Mouse (Mus musculus) embryonic facial prominence, embryonic 11.5 days (tissue): ENCODE measurements at regions not wholly inside any gene's neighbourhood (a gene's known extent, or its start where the extent isn't known, plus 50 kb on each side); places are given as distances from the start of the nearest gene placed in this dataset.
"Not testable (repeated sequence)": the region's sequence is repeated elsewhere in the genome, so short reads cannot be mapped to it uniquely, and the experiment has no call there.

ENCODE experiments used
- ATAC-seq: fragments of 200-750 bp; cut with Nextera tagmentation; replicated peaks from 2 replicates; pipeline ENCODE4 v1.8.0; 2017; ENCODE audit warnings: low read depth; ENCODE audit not compliant: insufficient number of reproducible peaks, low FRiP score, low TSS enrichment
- DNase-seq: peaks from one replicate; pipeline ENCODE4 v3.0.0-alpha.2; 2015; ENCODE audit warnings: low spot score
- H3K27ac ChIP-seq: fragments of 300-500 bp; sonication (generic); replicated peaks from 2 replicates; pipeline ENCODE4 v1.5.1; 2014; ENCODE audit warnings: mild to moderate bottlenecking, low read depth, low read length, control low read depth
- H3K27me3 ChIP-seq: fragments of 300-500 bp; sonication (generic); 2 replicates; pipeline ENCODE4 v1.6.1; 2014; ENCODE audit warnings: mild to moderate bottlenecking, low read length, moderate library complexity, mixed read lengths; ENCODE audit not compliant: control insufficient read depth, insufficient read depth
- H3K36me3 ChIP-seq: fragments of 300-500 bp; sonication (generic); replicated peaks from 2 replicates; pipeline ENCODE4 v1.6.1; 2014; ENCODE audit warnings: low read depth, mild to moderate bottlenecking, low read length, moderate library complexity, mixed read lengths; ENCODE audit not compliant: control insufficient read depth, insufficient read depth
- H3K4me1 ChIP-seq: fragments of 300-500 bp; sonication (generic); 2 replicates; pipeline ENCODE4 v1.6.1; 2014; ENCODE audit warnings: low read length, mixed read lengths; ENCODE audit not compliant: control insufficient read depth, insufficient read depth
- H3K4me2 ChIP-seq: fragments of 300-500 bp; sonication (generic); 2 replicates; pipeline ENCODE4 v1.6.1; 2014; ENCODE audit warnings: low read depth, mild to moderate bottlenecking, control low read depth, low read length, moderate library complexity
- H3K4me3 ChIP-seq: fragments of 300-500 bp; sonication (generic); 2 replicates; pipeline ENCODE4 v1.5.1; 2014; ENCODE audit warnings: low read depth, low read length, control low read depth
- H3K9ac ChIP-seq: fragments of 300-500 bp; sonication (generic); replicated peaks from 2 replicates; pipeline ENCODE4 v1.6.1; 2014; ENCODE audit warnings: mild to moderate bottlenecking, control low read depth, low read length
- H3K9me3 ChIP-seq: fragments of 300-500 bp; sonication (generic); replicated peaks from 2 replicates; pipeline ENCODE4 v1.6.1; 2016; ENCODE audit warnings: mild to moderate bottlenecking, low read length, inconsistent platforms, mixed read lengths; ENCODE audit not compliant: control insufficient read depth
- WGBS: fragments of 180-500 bp; shearing (Covaris S2); extraction: QIAGEN DNeasy Blood & Tissue Kit; methylation state at CpG from one replicate; pipeline ENCODE4 v1.1.7; 2014; 5-methylcytosine and 5-hydroxymethylcytosine counted together

- H3K4me1 ChIP-seq = no peaks in the 10 kb centered on the region
- no peaks in the 10 kb centered on the region for H3K36me3 ChIP-seq
- no peaks in the 10 kb centered on the region for H3K9me3 ChIP-seq
- 89% methylated on average over 14 of the region's 14 CpGs for WGBS
- no peak overlapping the region for H3K9ac ChIP-seq
- H3K4me2 ChIP-seq = no peak overlapping the region
- DNase-seq (no peak), ATAC-seq (no peak)
- no peaks in the 10 kb centered on the region for H3K27me3 ChIP-seq
- no peak overlapping the region for H3K27ac ChIP-seq
- no peak overlapping the region for H3K4me3 ChIP-seq
Observed at GRCm38 (mm10) chr13:83760387-83761170, 256.7 kb downstream of the Mef2c start.

- no peak for ATAC-seq
- WGBS = 88% methylated on average over 1 of the region's 1 CpGs
- no peaks in the 10 kb centered on the region for H3K4me1 ChIP-seq
- no peaks in the 10 kb centered on the region for H3K36me3 ChIP-seq
- H3K9me3 ChIP-seq = no peaks in the 10 kb centered on the region
- H3K4me2 ChIP-seq = no peak overlapping the region
- no peak overlapping the region for H3K9ac ChIP-seq
- no peak overlapping the region for H3K4me3 ChIP-seq
- no peaks in the 10 kb centered on the region for H3K27me3 ChIP-seq
- no peak overlapping the region for H3K27ac ChIP-seq
- no peak for DNase-seq
Observed at GRCm38 (mm10) chr13:83762484-83762883, 258.6 kb downstream of the Mef2c start.

GRCm38 (mm10) chr13:83763288-83763687 is 259.5 kb downstream of the Mef2c start:
- 66% methylated on average over 5 of the region's 5 CpGs for WGBS
- not testable (repeated sequence) for H3K36me3 ChIP-seq, H3K27me3 ChIP-seq, H3K27ac ChIP-seq, H3K4me2 ChIP-seq, ATAC-seq, DNase-seq, H3K4me3 ChIP-seq, H3K4me1 ChIP-seq, H3K9me3 ChIP-seq, H3K9ac ChIP-seq

- no peak overlapping the region for H3K4me2 ChIP-seq
- no peaks in the 10 kb centered on the region for H3K9me3 ChIP-seq
- H3K4me1 ChIP-seq = no peaks in the 10 kb centered on the region
- no peaks in the 10 kb centered on the region for H3K36me3 ChIP-seq
- no peak for ATAC-seq
- no peaks in the 10 kb centered on the region for H3K27me3 ChIP-seq
- no peak overlapping the region for H3K27ac ChIP-seq
- H3K9ac ChIP-seq = no peak overlapping the region
- no peak for DNase-seq
- no peak overlapping the region for H3K4me3 ChIP-seq
Observed at GRCm38 (mm10) chr13:83785643-83786042, 281.8 kb downstream of the Mef2c start.

GRCm38 (mm10) chr13:83809535-83809934 is 305.7 kb downstream of the Mef2c start:
- no peaks in the 10 kb centered on the region for H3K9me3 ChIP-seq
- 86% methylated on average over 1 of the region's 1 CpGs for whole genome bisulfite sequencing
- no peak for ATAC-seq

GRCm38 (mm10) chr13:83820291-83820690 is 316.5 kb downstream of the Mef2c start:
- 53% methylated on average over 4 of the region's 4 CpGs for WGBS
- Histone ChIP-seq H3K4me2 (no peak overlapping the region), H3K27ac (no peak overlapping the region), H3K27me3 (no peaks in the 10 kb centered on the region), H3K4me1 (no peaks in the 10 kb centered on the region), H3K36me3 (no peaks in the 10 kb centered on the region), H3K4me3 (no peak overlapping the region), H3K9me3 (no peaks in the 10 kb centered on the region), H3K9ac (no peak overlapping the region)
- ATAC-seq (no peak), DNase-seq (no peak)

More at GRCm38 (mm10) chr13:83809535-83809934, 305.7 kb downstream of the Mef2c start:
- Histone ChIP-seq H3K4me3 (no peak overlapping the region), H3K36me3 (no peaks in the 10 kb centered on the region), H3K9ac (no peak overlapping the region), H3K27ac (no peak overlapping the region), H3K4me1 (no peaks in the 10 kb centered on the region), H3K4me2 (no peak overlapping the region), H3K27me3 (no peaks in the 10 kb centered on the region)
- no peak for DNase-seq

- Histone ChIP-seq H3K9me3 (no peaks in the 10 kb centered on the region), H3K9ac (no peak overlapping the region), H3K36me3 (no peaks in the 10 kb centered on the region), H3K4me2 (no peak overlapping the region), H3K4me3 (no peak overlapping the region), H3K27ac (no peak overlapping the region), H3K27me3 (no peaks in the 10 kb centered on the region), H3K4me1 (no peaks in the 10 kb centered on the region)
- WGBS = 91% methylated on average over 3 of the region's 3 CpGs
- no peak for DNase-seq
- ATAC-seq = no peak
Observed at GRCm38 (mm10) chr13:83820721-83821120, 316.9 kb downstream of the Mef2c start.

GRCm38 (mm10) chr13:83824926-83825325 is 321.1 kb downstream of the Mef2c start:
- ATAC-seq = no peak
- Histone ChIP-seq H3K27me3 (no peaks in the 10 kb centered on the region), H3K27ac (no peak overlapping the region), H3K9me3 (no peaks in the 10 kb centered on the region), H3K9ac (no peak overlapping the region), H3K4me3 (no peak overlapping the region), H3K36me3 (no peaks in the 10 kb centered on the region), H3K4me1 (no peaks in the 10 kb centered on the region), H3K4me2 (no peak overlapping the region)
- 84% methylated on average over 4 of the region's 4 CpGs for WGBS
- no peak for DNase-seq
